ENCODE assay signal across 28 mouse cellular contexts in the genomic region with DNA sequence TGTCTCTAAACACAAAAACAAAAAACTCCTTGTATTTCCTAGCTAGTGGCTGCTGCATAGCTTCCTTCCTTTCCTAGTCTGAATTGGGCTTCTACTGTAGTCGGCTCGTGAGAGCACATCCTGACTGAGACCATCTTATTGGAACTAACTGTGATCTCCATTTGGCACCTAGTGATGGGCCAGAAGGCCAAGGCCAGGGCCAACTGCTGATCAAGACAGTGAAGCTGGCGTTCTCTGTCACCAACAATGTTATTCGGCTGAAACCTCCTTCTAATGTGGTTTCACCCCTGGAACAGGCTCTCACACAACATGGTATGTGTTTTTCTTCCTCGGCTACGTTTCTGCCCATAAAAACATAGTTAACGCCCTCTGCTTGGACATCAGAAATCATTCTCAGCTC. TPM values are rescaled to one million over a fixed set of nuclear protein-coding genes. Genes with fewer than 3 reads are reported as not detected.
"Had no signal": no experiment of that assay in that cellular context is flagged by ENCODE, and none has a peak within 500 bp of the region (broad histone marks: within the 10 kb centered on the region; RNA-seq: fewer than 3 reads in every experiment).

No protein-coding gene starts in this region.

- H3K9me3 ChIP-seq: limb, embryonic 12.5 days; limb, embryonic 15.5 days; midbrain, embryonic 12.5 days; neural tube, embryonic 13.5 days; stomach, embryonic 15.5 days had no signal

- DNase-seq: kidney, postnatal 14 days; kidney, postnatal 4 days; left cerebral cortex, postnatal 4 days; liver, postnatal 0 days; lung, embryonic 14.5 days; retina, postnatal 1 day; right cerebral cortex, postnatal 25 days; spleen, adult 18-20 months; thymus, postnatal 25 days had no signal

- H3K27ac ChIP-seq: limb, embryonic 12.5 days; limb, embryonic 15.5 days; liver, embryonic 14.5 days; macrophage; midbrain, embryonic 12.5 days; neural tube, embryonic 13.5 days; stomach, embryonic 15.5 days had no signal

- H3K27me3 ChIP-seq: limb, embryonic 12.5 days; limb, embryonic 15.5 days; midbrain, embryonic 12.5 days; neural tube, embryonic 13.5 days; stomach, embryonic 15.5 days had no signal

- H3K4me1 ChIP-seq: limb, embryonic 12.5 days; limb, embryonic 15.5 days; midbrain, embryonic 12.5 days; neural tube, embryonic 13.5 days; stomach, embryonic 15.5 days had no signal

- ATAC-seq: liver, postnatal 0 days; lung, postnatal 0 days; midbrain, embryonic 16.5 days had no signal

- H3K4me3 ChIP-seq: limb, embryonic 12.5 days; limb, embryonic 15.5 days; midbrain, embryonic 12.5 days; myocyte; neural tube, embryonic 13.5 days; stomach, embryonic 15.5 days had no signal

RNA-seq across cellular contexts. Expression of a gene that starts 46.4 kb away (rescaled TPM):
- total RNA-seq: layer of hippocampus, adult 18-20 months; layer of hippocampus, postnatal 14 days; left cerebral cortex, adult 8-10 months; left cerebral cortex, postnatal 14 days; left cerebral cortex, postnatal 4 days; monocyte, adult 5-6 weeks; neutrophil, adult 5-6 weeks had no signal
- polyA plus RNA-seq: kidney, embryonic 16.5 days; limb, embryonic 12.5 days; limb, embryonic 15.5 days; liver, embryonic 11.5 days; liver, embryonic 14.5 days; liver, postnatal 0 days; lung, embryonic 14.5 days; lung, postnatal 0 days; midbrain, embryonic 12.5 days; midbrain, embryonic 16.5 days; myocyte; neural tube, embryonic 13.5 days; stomach, embryonic 15.5 days; thymus, postnatal 0 days had no signal
